Mouse (Mus musculus): ENCODE measurements around the gene Tbc1d9.

DNA sequence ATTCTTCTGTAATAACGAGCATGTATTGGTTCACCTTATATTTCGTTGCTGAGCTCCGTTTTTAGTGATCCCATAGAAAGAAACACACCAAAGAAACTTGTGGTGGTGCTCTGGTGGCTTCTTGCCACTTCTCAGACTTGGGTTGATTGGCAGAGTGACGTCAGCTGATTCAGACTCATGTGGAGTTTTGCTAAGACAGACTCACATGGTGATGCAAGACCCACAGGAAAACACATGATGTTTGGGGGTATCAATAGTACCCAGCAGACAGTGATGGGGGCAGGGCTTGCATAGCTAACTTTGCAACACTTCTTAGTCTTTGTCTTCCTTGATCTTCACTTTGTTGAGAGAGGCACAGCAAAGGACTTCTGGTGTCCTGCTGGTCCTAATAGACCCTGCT lies 20.6 kb upstream of the Tbc1d9 start:
- TF ChIP-seq GATA1 (IDR thresholded peaks at IDR 0.05; ENCODE audit: borderline replicate concordance, low read length) (no peak), FLI1 (IDR thresholded peaks at IDR 0.05; ENCODE audit: low read length) (no peak)

All from megakaryocyte, embryonic 14.5 days (primary cell).